Mouse (Mus musculus) liver, adult 2 months (tissue): ENCODE data around the gene Sufu.

Experiments used
- CTCF ChIP-seq: fragments of 200-500 bp; IDR thresholded peaks from 2 replicates; pipeline ENCODE4 v1.5.1; 2011; ENCODE audit warnings: low read depth, low read length, control low read depth
- POLR2A ChIP-seq: fragments of 200-500 bp; IDR thresholded peaks from 2 replicates; pipeline ENCODE4 v1.6.1; 2011; ENCODE audit warnings: low read length, control low read depth; ENCODE audit not compliant: insufficient read depth; ENCODE audit errors: extremely low read depth

DNA sequence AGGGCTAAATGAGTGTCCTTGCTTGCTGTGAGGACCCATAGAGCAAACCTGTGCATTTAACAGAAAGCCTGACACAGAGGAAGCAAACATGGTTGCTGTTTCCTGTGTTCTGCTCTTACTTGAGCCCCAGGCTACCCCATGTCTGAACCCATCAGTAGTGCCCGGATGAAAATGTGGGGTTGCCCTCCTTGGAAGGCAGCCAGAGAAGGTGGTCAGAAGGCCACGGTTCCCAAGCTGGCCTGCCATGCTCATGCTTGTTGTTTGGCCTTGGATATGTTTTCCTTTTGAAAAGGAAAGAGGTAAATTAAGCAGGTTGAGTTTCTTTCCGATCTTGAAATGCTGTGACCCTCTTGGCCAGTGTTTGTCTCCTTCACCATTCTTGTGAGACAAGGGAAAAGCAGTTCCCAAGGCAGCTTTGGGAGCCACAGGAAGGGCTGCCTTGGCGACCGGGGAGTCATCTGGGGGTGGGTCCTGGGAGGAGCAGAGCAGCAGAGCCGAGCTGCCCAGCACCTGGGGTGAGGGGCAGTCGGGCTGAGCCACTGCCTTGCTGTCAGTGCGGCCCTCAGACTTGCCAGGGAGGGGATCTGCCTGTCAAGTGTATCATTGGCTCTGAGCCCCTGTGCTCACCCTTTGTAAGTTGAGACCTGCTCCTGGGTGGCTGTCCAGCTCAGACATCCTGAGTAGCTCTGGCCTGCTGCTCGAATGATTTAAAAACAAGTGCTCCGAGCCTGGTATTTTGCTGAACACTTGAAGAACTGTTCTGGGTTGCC, 74.8 kb downstream of the Sufu start:
- no peak for TF ChIP-seq CTCF
- TF ChIP-seq POLR2A, result no peak
